Mouse (Mus musculus) ES-E14 (cell line): ENCODE results near the gene Far2.

Experiments
- CHD2 ChIP-seq: IDR thresholded peaks from 2 replicates; pipeline ENCODE4 v1.6.1; 2014; ENCODE audit warnings: mild to moderate bottlenecking, low read depth, low read length, inconsistent platforms
- HCFC1 ChIP-seq: IDR thresholded peaks from 2 replicates; pipeline ENCODE4 v1.6.1; 2012; ENCODE audit warnings: low read length, inconsistent platforms, borderline replicate concordance; ENCODE audit not compliant: insufficient read depth
- MAFK ChIP-seq: IDR thresholded peaks from 2 replicates; pipeline ENCODE4 v1.6.1; 2014; ENCODE audit warnings: mild to moderate bottlenecking, low read depth, low read length, inconsistent platforms; ENCODE audit not compliant: insufficient read depth
- ZC3H11A ChIP-seq: IDR thresholded peaks from 2 replicates; pipeline ENCODE4 v1.6.1; 2012; ENCODE audit warnings: low read depth, mild to moderate bottlenecking, inconsistent platforms, low read length, borderline replicate concordance
- ZNF384 ChIP-seq: IDR thresholded peaks from 2 replicates; pipeline ENCODE4 v1.6.1; 2012; ENCODE audit warnings: low read depth, low read length, inconsistent platforms

DNA sequence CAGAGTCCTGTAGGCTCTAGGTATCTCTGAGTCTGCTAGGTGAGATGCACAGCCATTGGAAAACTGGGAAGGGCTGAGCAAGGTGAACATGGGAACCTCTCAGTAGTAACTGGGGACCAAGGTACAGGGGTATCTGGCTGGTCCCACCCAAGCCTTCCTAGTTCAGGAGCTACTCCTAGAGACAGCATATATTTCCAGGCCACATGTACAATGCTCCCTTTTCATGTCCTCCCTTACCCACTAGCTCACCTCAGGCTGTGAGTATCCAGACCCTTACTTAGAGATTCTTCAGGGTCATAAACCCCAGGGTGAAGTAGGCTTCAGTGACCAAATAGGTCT, 560 bp downstream of the Far2 start:
- TF ChIP-seq HCFC1 (no peak), CHD2 (no peak), MAFK (no peak), ZNF384 (no peak), ZC3H11A (no peak)
